Mouse (Mus musculus) bone marrow macrophage, adult 2 months (primary cell): ENCODE data around the gene Vrk3.

Source experiments
- CTCF ChIP-seq: IDR thresholded peaks from 2 replicates; pipeline ENCODE4 v1.5.1; 2012; ENCODE audit warnings: low read depth, mild to moderate bottlenecking, low read length, moderate library complexity
- POLR2A ChIP-seq: IDR thresholded peaks from 2 replicates; pipeline ENCODE4 v1.6.1; 2012; ENCODE audit warnings: mild to moderate bottlenecking, low read depth, low read length, borderline replicate concordance

DNA sequence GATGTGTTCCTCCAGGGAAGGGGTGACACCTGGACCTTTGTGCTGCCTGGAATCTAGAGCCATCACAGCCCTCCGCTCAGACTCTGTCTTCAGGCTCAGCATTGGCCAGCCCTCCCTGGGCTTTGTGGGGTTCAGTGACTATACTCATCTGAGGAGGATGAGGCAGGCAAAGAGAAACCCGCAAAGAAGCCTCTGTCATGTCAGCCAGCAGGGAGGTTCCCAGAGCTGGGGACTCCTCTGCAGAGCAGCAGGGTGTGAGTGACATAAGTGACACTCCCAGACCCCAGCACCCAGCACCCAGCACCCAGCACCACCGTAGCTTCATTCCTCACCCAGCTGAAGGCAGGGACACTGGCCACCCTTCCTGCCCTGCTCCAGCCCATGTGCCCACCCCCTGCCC is 41.3 kb downstream of the Vrk3 start:
- TF ChIP-seq CTCF = no peak
- TF ChIP-seq POLR2A = no peak
